Mouse (Mus musculus) right cerebral cortex, adult 2 months (tissue): ENCODE results near the gene Dusp14.

Source experiments
- DNase-seq, 2 experiments: peaks; one replicate each; pipeline ENCODE4 v3.0.0; 2021 to 2022; ENCODE audit warnings: low spot score in 2 of 2

Dusp14 gene

GRCm38 (mm10) chr11:84069034-84069370 lies at the start of gene Dusp14:
Gene Dusp14, minus strand, starts transcription at chr11:84069261.
- DNase-seq, result peak in 1 of 2 experiments; percentile 34

- no peak for DNase-seq
These were observed 48.4 kb upstream of the Dusp14 start for GRCm38 (mm10) chr11:84117431-84117830.

GRCm38 (mm10) chr11:84116221-84116620 lies 47.2 kb upstream of the Dusp14 start:
- DNase-seq, result no peak

GRCm38 (mm10) chr11:84115646-84116045 lies 46.6 kb upstream of the Dusp14 start:
- DNase-seq, result no peak

- peak; percentile 34 to 37 for DNase-seq
These were observed 44.6 kb upstream of the Dusp14 start for GRCm38 (mm10) chr11:84113623-84114022.

- no peak for DNase-seq
These were observed 38.1 kb upstream of the Dusp14 start for GRCm38 (mm10) chr11:84107137-84107536.

GRCm38 (mm10) chr11:84104036-84104435 lies 35.0 kb upstream of the Dusp14 start:
- no peak for DNase-seq

GRCm38 (mm10) chr11:84101182-84101581 lies 32.1 kb upstream of the Dusp14 start:
- DNase-seq, result no peak

- DNase-seq, result peak in 1 of 2 experiments; percentile 31
These were observed 28.4 kb upstream of the Dusp14 start for GRCm38 (mm10) chr11:84097251-84097998.

GRCm38 (mm10) chr11:84095084-84095483 lies 26.0 kb upstream of the Dusp14 start:
- no peak for DNase-seq

- no peak for DNase-seq
These were observed 21.5 kb upstream of the Dusp14 start for GRCm38 (mm10) chr11:84090572-84090971.

- DNase-seq, result no peak
These were observed 12.8 kb upstream of the Dusp14 start for GRCm38 (mm10) chr11:84081901-84082300.

- DNase-seq, result no peak
These were observed 11.3 kb upstream of the Dusp14 start for GRCm38 (mm10) chr11:84080327-84080726.

GRCm38 (mm10) chr11:84079887-84080286 lies 10.8 kb upstream of the Dusp14 start:
- no peak for DNase-seq

GRCm38 (mm10) chr11:84079361-84079760 lies 10.3 kb upstream of the Dusp14 start:
- DNase-seq, result no peak

- DNase-seq, result no peak
These were observed 9.5 kb upstream of the Dusp14 start for GRCm38 (mm10) chr11:84078601-84079000.

GRCm38 (mm10) chr11:84077008-84077407 lies 7.9 kb upstream of the Dusp14 start:
- DNase-seq, result no peak

- DNase-seq, result peak in 1 of 2 experiments; percentile 55
These were observed 5.0 kb upstream of the Dusp14 start for GRCm38 (mm10) chr11:84073816-84074764.

- peak; percentile 75 to 79 for DNase-seq
These were observed 4.0 kb upstream of the Dusp14 start for GRCm38 (mm10) chr11:84072904-84073651.

- peak; percentile 65 to 66 for DNase-seq
These were observed 649 bp downstream of the Dusp14 start for GRCm38 (mm10) chr11:84068191-84069033.

- peak in 1 of 2 experiments; percentile 53 for DNase-seq
These were observed 1.3 kb downstream of the Dusp14 start for GRCm38 (mm10) chr11:84067720-84068190.
